Mouse (Mus musculus) bone marrow, adult 2 months (tissue): ENCODE results near the gene Serpine1.

Source experiments
- CTCF ChIP-seq: fragments of 200-500 bp; IDR thresholded peaks from 2 replicates; pipeline ENCODE4 v1.5.1; 2011; ENCODE audit warnings: low read length, control low read depth; ENCODE audit not compliant: control insufficient read depth, insufficient read depth
- POLR2A ChIP-seq: fragments of 200-500 bp; IDR thresholded peaks from 2 replicates; pipeline ENCODE4 v1.6.1; 2011; ENCODE audit warnings: low read depth, mild to moderate bottlenecking, control low read depth, low read length, borderline replicate concordance; ENCODE audit not compliant: control insufficient read depth

- TF ChIP-seq CTCF, result no peak
- TF ChIP-seq POLR2A, result no peak
Measured at GRCm38 (mm10) chr5:137070881-137071605, 1.0 kb downstream of the Serpine1 start.
